Mouse (Mus musculus) intestine, embryonic 16.5 days (tissue): ENCODE data around the gene Map3k4. TPM values are rescaled to one million over a fixed set of nuclear protein-coding genes. Genes with fewer than 3 reads are reported as not detected.

ENCODE experiments used
- ATAC-seq: fragments of 200-750 bp; cut with Nextera tagmentation; 2 replicates; pipeline ENCODE4 v1.8.0; 2017; ENCODE audit warnings: moderate TSS enrichment, moderate library complexity
- H3K27ac ChIP-seq: fragments of 300-500 bp; sonication (generic); 2 replicates; pipeline ENCODE4 v1.5.1; 2014; ENCODE audit warnings: mild to moderate bottlenecking, low read length
- H3K27me3 ChIP-seq: fragments of 300-500 bp; sonication (generic); replicated peaks from 2 replicates; pipeline ENCODE4 v1.6.1; 2014; ENCODE audit warnings: low read length, control low read depth, mixed read lengths; ENCODE audit not compliant: control insufficient read depth, insufficient read depth
- H3K36me3 ChIP-seq: fragments of 300-500 bp; sonication (generic); 2 replicates; pipeline ENCODE4 v1.6.1; 2014; ENCODE audit warnings: low read length, control low read depth; ENCODE audit not compliant: control insufficient read depth, insufficient read depth
- H3K4me1 ChIP-seq: fragments of 300-500 bp; sonication (generic); 2 replicates; pipeline ENCODE4 v1.6.1; 2014; ENCODE audit warnings: low read length, control low read depth, mixed read lengths; ENCODE audit not compliant: control insufficient read depth, insufficient read depth
- H3K4me2 ChIP-seq: fragments of 300-500 bp; sonication (generic); 2 replicates; pipeline ENCODE4 v1.6.1; 2014; ENCODE audit warnings: low read depth, low read length, control low read depth
- H3K4me3 ChIP-seq: fragments of 300-500 bp; sonication (generic); 2 replicates; pipeline ENCODE4 v1.5.1; 2014; ENCODE audit warnings: mild to moderate bottlenecking, low read length
- H3K9ac ChIP-seq: fragments of 300-500 bp; sonication (generic); 2 replicates; pipeline ENCODE4 v1.6.1; 2014; ENCODE audit warnings: low read depth, low read length
- H3K9me3 ChIP-seq: fragments of 300-500 bp; sonication (generic); 2 replicates; pipeline ENCODE4 v1.6.1; 2016; ENCODE audit warnings: low read length, control low read depth; ENCODE audit not compliant: control insufficient read depth
- WGBS: fragments of 180-500 bp; shearing (Covaris S2); extraction: QIAGEN DNeasy Blood & Tissue Kit; methylation state at CpG from one replicate; pipeline ENCODE4 v1.1.7; 2014; 5-methylcytosine and 5-hydroxymethylcytosine counted together
- polyA plus RNA-seq: library from polyadenylated mRNA; unstranded; fragments of >200 nt; fragmentation: Nextera tagmentation; extraction: Ambion mirVana; gene quantifications from 2 replicates; pipeline ENCODE4 v1.2.1, GENCODE M21; 2015

Gene Map3k4
- polyA plus RNA-seq, 1 experiment from 2014 or later: 28.3 TPM

DNA sequence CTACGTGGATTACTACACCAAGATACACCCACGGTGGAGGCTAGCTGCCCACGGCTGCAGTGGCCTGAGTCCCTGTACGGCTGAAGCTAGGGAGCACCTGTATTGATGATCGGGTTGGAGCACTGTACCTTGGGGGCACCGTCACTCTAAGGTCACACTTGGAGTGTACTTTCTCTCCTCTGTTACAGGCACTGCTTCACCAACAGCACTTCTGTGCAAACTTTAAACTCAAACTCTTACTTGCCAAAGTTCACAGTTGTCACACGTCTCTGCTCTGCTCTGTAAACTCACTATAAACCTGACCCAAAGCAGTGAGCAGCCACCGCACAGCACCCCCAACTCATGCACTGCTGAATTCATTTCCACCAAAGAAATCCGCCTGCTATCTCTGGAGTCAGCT is 9.1 kb downstream of the Map3k4 start:
- Histone ChIP-seq H3K27ac (no peak overlapping the region), H3K36me3 (no peaks in the 10 kb centered on the region), H3K9ac (no peak overlapping the region), H3K4me2 (no peak overlapping the region), H3K4me3 (no peak overlapping the region), H3K9me3 (no peaks in the 10 kb centered on the region), H3K4me1 (0 out of 2 replicates have a peak, but pooled peaks cover 9% of the 10 kb centered on the region), H3K27me3 (no peaks in the 10 kb centered on the region)
- WGBS: 80% methylated on average over 9 of the region's 9 CpGs
- ATAC-seq: 0 out of 2 replicates have a peak, but pooled peaks have one; percentile 30

DNA sequence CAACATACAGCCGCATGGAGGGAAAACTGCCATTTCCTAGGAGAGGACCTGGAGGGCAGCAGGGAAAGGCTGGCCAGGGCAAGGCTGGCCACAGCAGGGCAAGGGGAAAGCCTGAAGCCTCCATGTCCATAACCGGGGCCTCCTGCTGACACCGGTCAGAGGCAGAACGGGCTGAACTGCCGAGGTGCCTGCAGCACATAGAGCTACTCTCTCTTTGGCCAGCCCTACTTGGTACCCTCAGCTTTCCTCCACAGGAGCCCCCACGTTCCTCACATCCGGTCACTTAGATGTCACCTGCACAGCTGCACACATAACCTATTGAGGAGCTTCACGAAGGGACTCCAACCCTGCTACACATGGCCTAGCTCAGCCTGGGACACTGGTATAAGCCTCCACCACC is 9.5 kb downstream of the Map3k4 start:
- Histone ChIP-seq H3K27me3 (no peaks in the 10 kb centered on the region), H3K36me3 (no peaks in the 10 kb centered on the region), H3K4me3 (no peak overlapping the region), H3K27ac (no peak overlapping the region), H3K9me3 (no peaks in the 10 kb centered on the region), H3K9ac (no peak overlapping the region), H3K4me2 (no peak overlapping the region), H3K4me1 (0 out of 2 replicates have a peak, but pooled peaks cover 9% of the 10 kb centered on the region)
- no peak for ATAC-seq
- WGBS: 89% methylated on average over 8 of the region's 8 CpGs

- Histone ChIP-seq H3K27ac (no peak overlapping the region), H3K4me1 (0 out of 2 replicates have a peak, but pooled peaks cover 9% of the 10 kb centered on the region), H3K27me3 (no peaks in the 10 kb centered on the region), H3K9ac (no peak overlapping the region), H3K4me2 (no peak overlapping the region), H3K9me3 (no peaks in the 10 kb centered on the region), H3K4me3 (no peak overlapping the region), H3K36me3 (no peaks in the 10 kb centered on the region)
- 69% methylated on average over 20 of the region's 20 CpGs for WGBS
- no peak for ATAC-seq
These were observed 11.1 kb downstream of the Map3k4 start for GRCm38 (mm10) chr17:12307251-12308135.

DNA sequence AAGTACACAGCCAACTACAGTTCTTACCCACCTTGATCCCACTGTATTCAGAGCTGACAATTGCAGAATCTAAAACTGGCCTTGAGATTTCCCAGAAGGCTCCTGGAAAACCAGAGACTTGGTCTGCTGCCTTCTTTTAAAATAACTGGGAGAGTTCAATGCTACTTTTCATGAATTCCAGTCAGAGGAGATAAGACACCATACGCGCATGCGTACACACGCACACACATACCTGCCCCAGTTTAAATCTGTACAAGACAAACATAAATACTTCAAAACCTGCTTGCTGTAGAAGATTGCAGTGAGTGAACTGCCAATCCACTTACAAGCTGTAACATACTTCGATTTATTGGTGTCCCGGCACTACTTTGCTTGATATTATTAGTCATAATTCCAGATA is 13.9 kb downstream of the Map3k4 start:
- ATAC-seq: no peak
- Histone ChIP-seq H3K36me3 (no peaks in the 10 kb centered on the region), H3K9me3 (no peaks in the 10 kb centered on the region), H3K4me2 (no peak overlapping the region), H3K4me3 (no peak overlapping the region), H3K4me1 (peaks cover 18% of the 10 kb centered on the region), H3K27me3 (no peaks in the 10 kb centered on the region), H3K9ac (no peak overlapping the region), H3K27ac (no peak overlapping the region)
- WGBS: 71% methylated on average over 6 of the region's 6 CpGs

- no peak overlapping the region for H3K4me2 ChIP-seq
- 49% methylated on average over 3 of the region's 3 CpGs for WGBS
- H3K27ac ChIP-seq: no peak overlapping the region
- H3K4me3 ChIP-seq: no peak overlapping the region
- H3K27me3 ChIP-seq: no peaks in the 10 kb centered on the region
- peaks cover 24% of the 10 kb centered on the region for H3K4me1 ChIP-seq
- peak; percentile 69 for ATAC-seq
- H3K9ac ChIP-seq: no peak overlapping the region
- H3K36me3 ChIP-seq: no peaks in the 10 kb centered on the region
- no peaks in the 10 kb centered on the region for H3K9me3 ChIP-seq
These were observed 17.5 kb downstream of the Map3k4 start for GRCm38 (mm10) chr17:12300896-12301706.

DNA sequence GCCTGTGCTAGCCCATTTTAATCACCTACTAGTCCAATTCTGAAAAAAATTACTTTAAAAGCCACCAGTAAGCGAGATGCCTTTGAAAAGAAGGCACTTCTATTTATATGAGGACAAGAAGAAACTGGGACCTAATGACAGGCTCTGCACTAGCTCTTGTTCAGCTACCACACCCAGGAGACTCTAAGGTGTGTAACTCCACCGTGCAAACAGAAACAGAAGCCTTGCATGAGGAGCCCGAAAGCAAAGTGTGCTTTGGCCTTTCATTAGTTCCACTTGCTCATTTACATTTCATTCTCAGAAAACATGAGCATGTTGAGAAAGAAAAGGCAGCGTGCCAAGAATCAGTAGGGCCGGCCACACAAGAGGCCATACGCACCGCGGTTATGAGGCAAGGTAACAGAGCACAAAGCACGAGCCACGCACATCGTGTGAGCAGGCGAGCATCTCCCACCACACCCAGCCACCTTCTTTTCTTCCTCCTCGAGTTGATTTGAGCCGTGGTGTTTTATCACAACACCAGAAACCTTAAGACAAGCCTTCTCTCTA is 18.4 kb downstream of the Map3k4 start:
- H3K4me2 ChIP-seq: no peak overlapping the region

GRCm38 (mm10) chr17:12299371-12299770 is 19.2 kb downstream of the Map3k4 start:
- Histone ChIP-seq H3K9ac (no peak overlapping the region), H3K36me3 (no peaks in the 10 kb centered on the region), H3K4me1 (peaks cover 24% of the 10 kb centered on the region), H3K4me2 (no peak overlapping the region), H3K27ac (0 out of 2 replicates have a peak overlapping the region, but pooled peaks have one; percentile 30), H3K9me3 (no peaks in the 10 kb centered on the region), H3K4me3 (no peak overlapping the region), H3K27me3 (no peaks in the 10 kb centered on the region)
- ATAC-seq: no peak
- 78% methylated on average over 7 of the region's 7 CpGs for WGBS

More for the DNA sequence above, 18.4 kb downstream of the Map3k4 start:
- Histone ChIP-seq H3K4me1 (peaks cover 24% of the 10 kb centered on the region), H3K27ac (no peak overlapping the region), H3K9ac (no peak overlapping the region), H3K4me3 (no peak overlapping the region), H3K36me3 (no peaks in the 10 kb centered on the region), H3K27me3 (no peaks in the 10 kb centered on the region), H3K9me3 (no peaks in the 10 kb centered on the region)
- ATAC-seq: no peak
- WGBS: 67% methylated on average over 14 of the region's 14 CpGs

- H3K36me3 ChIP-seq: no peaks in the 10 kb centered on the region
- peak overlapping the region; percentile 92 for H3K27ac ChIP-seq
- H3K4me2 ChIP-seq: peak overlapping the region; percentile 22; the same call in 1 of the 2 replicates
- ATAC-seq: peak; percentile 85
- no peaks in the 10 kb centered on the region for H3K27me3 ChIP-seq
- no peak overlapping the region for H3K4me3 ChIP-seq
- no peaks in the 10 kb centered on the region for H3K9me3 ChIP-seq
- peaks cover 32% of the 10 kb centered on the region for H3K4me1 ChIP-seq
- 56% methylated on average over 4 of the region's 4 CpGs for WGBS
- peak overlapping the region; percentile 46; the same call in 1 of the 2 replicates for H3K9ac ChIP-seq
These were observed 20.6 kb downstream of the Map3k4 start for GRCm38 (mm10) chr17:12297978-12298377.

GRCm38 (mm10) chr17:12297292-12297691 is 21.3 kb downstream of the Map3k4 start:
- WGBS: 31% methylated on average over 7 of the region's 7 CpGs
- Histone ChIP-seq H3K27ac (peak overlapping the region; percentile 92), H3K4me2 (no peak overlapping the region), H3K36me3 (no peaks in the 10 kb centered on the region), H3K27me3 (no peaks in the 10 kb centered on the region), H3K4me3 (no peak overlapping the region), H3K9ac (0 out of 2 replicates have a peak overlapping the region, but pooled peaks have one; percentile 20), H3K4me1 (peaks cover 33% of the 10 kb centered on the region), H3K9me3 (no peaks in the 10 kb centered on the region)
- ATAC-seq: peak; percentile 24
